Mouse (Mus musculus): ENCODE data around the gene Dennd2a.

Gene Dennd2a

DNA sequence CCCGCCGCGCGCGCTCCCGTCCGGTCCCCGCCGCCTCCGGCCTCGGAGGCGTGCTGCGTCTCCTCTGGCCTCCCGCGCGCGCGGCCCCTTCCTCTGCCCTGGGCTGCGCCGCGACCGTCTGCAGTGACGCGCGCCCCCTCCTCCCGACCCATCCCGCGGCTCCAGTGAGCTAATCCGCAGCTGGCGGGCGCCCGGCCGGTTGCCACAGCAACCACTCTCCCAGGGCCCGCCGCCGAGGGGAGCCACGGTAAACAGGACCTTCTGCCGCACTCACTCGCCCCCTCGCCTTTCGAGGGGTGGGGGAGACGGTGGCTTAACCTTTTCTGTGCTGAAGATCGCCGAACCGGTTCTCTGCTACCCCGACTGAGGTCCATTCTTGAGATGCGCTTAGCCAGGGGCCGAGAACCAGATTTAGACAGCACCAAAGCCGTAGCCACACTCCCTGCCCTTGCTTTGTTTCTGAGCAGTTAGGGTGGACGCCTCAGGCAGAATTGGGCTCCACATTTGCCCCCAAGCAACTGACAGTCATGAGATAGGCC lies at the start of gene Dennd2a:
Dennd2a (minus strand) TSS at position 145 of the 539 bp plus-strand sequence.
- DNase-seq (ENCODE audit: low spot score in 2 of 2): peak in 1 of 2 experiments; percentile 38

DNA sequence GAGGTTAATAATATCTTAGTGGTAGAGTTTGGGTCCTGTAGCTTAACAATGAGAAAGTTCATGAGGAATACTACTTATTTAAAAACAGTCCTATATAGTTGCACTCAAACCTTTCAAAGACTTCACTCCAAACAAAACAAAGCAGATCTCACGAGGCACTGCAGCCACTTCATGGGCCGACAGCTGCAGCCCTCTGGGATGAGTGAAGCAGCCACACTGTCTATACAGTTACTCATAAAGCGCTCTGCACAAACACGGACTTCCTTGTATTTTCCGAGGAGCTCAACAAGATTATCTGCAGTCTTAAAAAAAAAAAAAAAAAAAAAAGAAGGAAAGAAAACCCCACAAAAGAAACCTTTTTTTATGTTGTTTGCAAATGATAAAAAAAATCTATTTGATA lies 49.7 kb upstream of the Dennd2a start:
- DNase-seq (ENCODE audit: low spot score in 2 of 2): no peak

DNA sequence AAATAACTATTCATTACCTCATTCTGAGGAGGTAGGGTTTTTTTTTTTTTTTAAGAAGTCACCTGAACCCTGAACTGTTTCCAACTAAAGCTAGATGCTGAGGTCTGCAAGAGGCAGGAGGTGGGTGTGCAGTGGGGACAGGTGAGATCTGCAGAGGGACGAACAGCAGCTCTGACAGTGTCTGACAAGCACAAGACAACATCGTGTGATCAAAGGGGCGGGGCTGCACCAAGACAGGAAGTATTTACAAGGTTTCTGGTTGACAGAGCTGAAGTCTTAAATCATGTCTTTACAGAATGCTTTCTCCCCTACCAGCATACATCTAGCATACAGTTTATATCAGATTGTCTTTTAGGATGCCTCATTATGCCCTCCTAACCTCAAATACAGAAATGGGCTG lies 49.2 kb upstream of the Dennd2a start:
- DNase-seq (ENCODE audit: low spot score in 2 of 2): peak in 1 of 2 experiments; percentile 56

DNA sequence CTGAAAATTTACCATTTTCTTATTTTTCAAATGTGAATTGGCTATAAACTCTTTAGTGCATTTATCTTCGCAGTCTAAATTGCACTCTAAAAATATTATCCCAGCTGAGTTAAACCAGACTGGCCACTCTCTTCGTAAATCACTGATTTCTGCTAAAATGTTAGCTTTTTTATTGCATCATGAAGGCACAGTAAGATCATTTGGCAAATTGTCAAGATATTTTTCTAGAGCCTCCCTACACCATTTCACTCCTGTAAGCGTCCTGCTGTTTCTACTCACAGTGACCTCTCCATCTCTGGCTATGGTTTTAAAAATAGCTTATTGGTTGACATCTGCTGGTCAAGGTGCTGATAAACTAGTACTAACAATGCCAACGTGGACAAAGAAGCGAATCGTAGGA lies 48.4 kb upstream of the Dennd2a start:
- DNase-seq (ENCODE audit: low spot score in 2 of 2): no peak

DNA sequence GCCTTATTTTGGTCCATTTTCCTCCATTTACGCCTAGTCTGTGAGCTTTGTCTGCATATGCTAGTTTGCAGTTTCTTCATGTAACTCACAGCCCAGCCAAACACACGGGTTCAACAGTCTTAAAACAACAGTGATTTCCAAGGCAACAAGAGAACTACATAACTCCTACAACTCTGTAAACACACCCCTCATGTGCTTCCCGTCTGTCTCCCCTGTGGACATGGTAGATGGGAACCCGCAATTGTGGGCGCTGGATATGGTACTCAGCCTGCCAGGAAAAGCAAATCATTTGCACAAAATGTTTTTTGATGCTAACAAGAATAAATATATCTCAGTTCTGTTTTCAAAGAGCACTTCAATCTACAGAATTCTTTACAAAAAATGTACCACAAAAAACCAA lies 46.9 kb upstream of the Dennd2a start:
- DNase-seq (ENCODE audit: low spot score in 2 of 2): no peak

DNA sequence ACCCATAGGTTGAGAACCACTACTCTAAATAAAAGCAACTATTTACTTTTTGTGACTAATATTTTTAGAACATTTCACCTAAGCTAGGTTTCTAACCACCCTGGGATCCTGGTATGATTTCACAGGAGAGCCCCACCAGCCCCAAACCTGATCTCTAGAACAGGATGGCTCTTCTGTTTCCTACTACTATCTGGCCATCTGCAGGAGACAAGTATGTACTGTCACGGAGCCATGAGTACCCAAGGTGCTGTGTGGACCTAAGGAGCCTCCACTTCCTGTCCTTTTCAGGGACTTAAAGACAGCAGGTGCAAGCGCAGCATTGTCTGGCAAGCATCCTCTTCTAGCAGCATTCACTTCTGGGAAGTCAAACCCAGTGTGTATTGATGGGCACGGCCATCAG lies 44.2 kb upstream of the Dennd2a start:
- DNase-seq (ENCODE audit: low spot score in 2 of 2): no peak

DNA sequence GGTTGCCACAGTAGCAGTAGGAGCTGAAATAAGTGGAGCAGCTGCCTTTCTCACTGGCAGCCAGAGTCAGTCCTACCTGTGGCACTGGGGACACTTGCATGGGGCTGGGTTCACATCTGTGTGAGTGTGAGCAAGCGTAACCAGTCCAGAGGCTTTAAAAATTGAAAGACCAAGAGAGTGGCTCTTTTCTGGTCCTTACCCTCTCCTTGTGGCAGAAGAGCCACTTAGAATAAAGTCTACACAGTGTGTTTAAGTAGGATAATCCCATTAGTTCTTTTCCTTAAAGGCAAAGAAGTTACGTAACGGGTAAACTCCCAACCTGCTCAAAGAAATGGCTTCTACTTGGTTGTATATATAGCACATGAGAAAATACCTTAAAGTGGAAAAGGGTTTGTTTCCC lies 43.2 kb upstream of the Dennd2a start:
- no peak for DNase-seq (ENCODE audit: low spot score in 2 of 2)

DNA sequence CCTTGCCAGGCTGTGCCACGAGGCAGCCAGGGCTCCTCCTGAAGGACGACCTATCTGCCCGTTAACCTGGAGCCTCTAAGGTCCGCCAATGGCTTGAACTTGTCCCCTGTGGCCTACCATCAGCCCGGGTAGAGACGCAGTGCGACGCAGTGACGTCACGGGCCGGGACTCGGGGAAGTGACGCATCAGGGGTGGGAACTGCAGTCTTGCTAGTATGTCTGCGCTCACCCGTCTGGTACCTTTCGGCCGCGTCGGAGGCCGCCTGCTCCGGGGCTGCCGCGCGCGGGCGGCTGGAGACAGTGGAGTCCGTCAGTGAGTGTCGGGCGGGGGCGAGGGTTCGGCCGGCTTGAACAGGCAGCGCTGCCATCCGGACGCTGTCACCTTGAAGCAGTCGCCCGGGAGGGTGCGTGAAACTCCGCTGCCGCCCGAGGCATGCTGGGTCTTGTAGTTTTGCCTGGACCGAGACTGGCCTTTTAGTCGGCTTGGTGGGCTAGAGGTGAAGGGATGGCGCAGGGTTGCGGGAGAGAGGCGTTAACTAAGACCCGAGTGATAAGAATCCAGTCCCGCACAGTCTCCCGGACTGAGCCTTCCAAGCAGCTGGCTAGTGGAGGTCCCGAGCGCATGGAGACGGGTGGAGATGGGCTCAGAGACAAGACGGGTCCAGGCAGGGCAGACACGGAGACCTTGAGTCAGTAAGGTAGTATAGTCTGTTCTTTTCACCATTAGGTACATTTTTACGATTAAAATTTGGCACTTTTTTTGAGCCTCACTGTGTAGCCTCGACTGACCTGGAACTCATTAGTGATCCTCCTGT lies 34.9 kb upstream of the Dennd2a start, which contains the start of gene Ndufb2:
Ndufb2 (plus strand) TSS at position 174 of the 814 bp plus-strand sequence.
- peak; percentile 90 to 95 for DNase-seq (ENCODE audit: low spot score in 2 of 2)

DNA sequence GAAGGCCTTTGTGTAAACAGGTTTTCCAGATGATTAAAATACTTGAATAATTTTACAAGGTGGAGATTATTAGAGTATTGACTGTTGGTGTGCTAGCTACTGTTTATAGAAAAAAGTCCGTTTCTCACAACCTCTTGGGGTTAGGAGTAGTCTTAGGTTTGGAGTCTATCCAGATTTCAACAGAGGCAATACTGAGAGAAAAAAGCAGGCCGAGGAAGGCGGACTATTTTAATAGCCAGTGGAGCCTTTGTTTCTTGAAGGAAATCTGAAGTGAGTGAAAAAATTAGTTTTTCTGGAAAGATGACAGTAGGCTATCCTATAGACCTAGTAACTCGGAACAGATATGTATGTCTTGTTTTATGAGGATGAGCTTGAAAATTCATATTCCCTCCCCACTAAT lies 33.8 kb upstream of the Dennd2a start:
- no peak for DNase-seq (ENCODE audit: low spot score in 2 of 2)

DNA sequence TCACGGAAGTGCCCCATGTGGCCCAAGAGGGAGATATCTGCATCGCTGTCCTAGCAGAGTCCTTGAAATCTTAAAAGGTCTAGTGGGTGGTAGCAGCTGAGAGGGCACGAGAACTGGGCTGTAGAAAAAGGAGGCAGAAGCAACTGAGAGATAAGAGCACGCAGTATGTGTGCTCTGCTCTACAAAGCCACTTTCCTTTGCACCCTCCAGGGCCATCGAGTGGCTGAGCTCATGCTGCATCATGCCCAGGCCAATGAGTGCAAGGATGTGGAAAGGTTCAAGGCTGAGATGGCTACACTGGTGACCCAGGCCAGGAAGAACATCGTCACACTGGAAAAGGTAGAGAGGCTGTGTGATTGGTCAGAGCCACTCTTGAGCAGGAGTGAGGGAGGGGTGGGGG lies 27.9 kb upstream of the Dennd2a start, which contains the start of gene Gm42420:
Gm42420 (plus strand) TSS at position 237 of the 400 bp plus-strand sequence.
- no peak for DNase-seq (ENCODE audit: low spot score in 2 of 2)

DNA sequence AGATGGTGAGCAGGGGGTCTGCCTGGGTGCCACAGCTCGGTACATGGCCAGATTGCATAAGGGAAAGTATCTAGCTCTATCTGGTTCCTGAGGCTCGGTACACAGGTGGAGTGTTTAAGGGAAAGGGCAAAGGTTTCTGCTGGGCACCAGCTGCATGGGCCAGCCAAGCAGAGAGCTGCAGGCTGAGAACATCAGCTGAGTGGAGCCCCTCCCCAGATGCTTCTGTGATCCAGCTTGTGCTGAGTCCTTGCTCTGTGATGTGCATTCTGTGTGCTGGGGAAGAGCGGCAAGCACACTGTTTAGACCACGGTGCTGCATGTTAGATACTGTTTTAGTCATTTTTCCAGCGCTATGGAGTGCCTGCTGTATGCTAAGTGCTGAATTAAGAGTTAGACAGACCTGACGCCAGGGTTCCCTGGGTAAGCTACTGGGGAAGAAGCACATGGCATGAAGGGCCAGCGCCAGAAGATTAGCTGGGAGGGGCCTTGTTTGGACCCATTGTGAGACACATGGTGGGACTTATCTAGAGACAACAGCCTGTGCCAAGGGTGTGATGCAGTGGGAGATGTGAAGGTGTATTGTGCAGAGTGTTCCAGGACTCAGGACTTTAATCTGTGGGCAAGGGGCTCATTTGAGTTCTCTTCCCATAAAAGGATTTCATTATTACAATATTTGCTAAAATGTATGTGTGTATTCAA lies 23.6 kb upstream of the Dennd2a start:
- peak in 1 of 2 experiments; percentile 25 for DNase-seq (ENCODE audit: low spot score in 2 of 2)

DNA sequence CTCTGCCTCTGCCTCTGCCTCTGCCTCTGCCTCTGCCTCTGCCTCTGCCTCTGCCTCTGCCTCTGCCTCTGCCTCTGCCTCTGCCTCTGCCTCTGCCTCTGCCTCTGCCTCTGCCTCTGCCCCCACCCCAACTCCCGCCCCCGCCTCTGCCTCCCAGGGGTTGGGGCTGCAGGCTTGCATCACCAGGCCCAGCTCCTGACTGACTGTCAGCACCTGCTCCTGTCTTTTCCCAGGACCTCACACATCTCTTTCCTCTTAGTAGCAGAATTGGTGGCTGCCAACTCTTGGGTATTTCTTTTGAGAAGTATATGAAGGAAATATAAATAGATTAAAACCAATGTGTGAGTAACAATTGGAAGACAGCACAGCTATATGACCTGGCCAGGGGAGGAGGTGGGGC lies 22.9 kb upstream of the Dennd2a start:
- no peak for DNase-seq (ENCODE audit: low spot score in 2 of 2)

DNA sequence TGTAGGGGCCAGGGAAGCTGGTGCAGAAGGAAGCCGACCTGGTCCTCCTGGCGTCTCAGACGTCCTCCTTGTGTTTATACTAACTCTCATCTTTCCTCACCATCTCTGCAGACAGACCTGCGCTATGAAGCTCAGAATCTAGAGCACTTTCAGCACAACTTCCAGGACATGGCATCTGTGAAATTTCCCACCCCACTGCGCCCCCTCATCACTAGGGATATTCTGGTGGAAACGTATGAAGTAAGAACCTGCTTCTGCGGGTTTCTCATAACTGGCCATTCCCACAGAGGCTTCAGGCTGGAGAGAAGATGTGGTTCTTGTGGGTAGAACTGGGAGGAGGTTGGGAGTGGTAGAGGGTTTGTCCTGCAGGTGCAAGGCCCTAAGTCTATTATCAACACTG lies 21.9 kb upstream of the Dennd2a start:
- DNase-seq (ENCODE audit: low spot score in 2 of 2): no peak

DNA sequence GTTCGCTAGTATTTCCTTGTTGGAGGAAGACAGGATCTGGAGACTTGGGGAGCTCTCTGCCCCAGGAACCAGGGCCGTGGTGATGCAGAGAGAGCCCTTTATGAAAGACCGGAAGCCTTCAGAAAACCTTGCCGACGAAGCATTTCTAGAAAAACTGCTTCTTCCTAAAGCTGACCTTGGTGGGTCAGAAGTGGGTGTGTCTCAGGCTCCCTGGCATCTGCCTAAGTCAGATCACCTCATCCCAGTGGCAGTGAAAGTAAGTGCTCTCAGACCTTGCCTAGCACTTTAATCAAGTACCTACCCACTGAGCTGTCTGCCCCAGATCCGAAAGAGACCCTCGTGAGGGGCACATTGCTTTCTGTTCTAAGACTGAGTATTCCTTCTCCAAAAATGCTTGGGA lies 17.3 kb upstream of the Dennd2a start:
- no peak for DNase-seq (ENCODE audit: low spot score in 2 of 2)

DNA sequence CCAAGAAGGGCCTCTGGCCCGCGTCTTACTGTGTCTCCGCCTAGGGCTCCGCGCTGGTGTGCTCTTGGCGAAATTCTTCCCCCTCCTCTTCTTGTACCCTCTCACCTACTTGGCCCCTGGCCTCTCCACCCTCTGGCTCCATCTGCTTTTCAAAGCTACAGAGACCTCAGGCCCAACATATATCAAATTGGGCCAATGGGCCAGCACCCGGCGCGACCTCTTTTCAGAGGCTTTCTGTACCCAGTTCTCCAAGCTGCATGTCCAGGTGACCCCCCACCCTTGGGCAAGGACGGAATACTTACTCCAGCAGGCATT lies 16.8 kb upstream of the Dennd2a start:
- DNase-seq (ENCODE audit: low spot score in 2 of 2): no peak

DNA sequence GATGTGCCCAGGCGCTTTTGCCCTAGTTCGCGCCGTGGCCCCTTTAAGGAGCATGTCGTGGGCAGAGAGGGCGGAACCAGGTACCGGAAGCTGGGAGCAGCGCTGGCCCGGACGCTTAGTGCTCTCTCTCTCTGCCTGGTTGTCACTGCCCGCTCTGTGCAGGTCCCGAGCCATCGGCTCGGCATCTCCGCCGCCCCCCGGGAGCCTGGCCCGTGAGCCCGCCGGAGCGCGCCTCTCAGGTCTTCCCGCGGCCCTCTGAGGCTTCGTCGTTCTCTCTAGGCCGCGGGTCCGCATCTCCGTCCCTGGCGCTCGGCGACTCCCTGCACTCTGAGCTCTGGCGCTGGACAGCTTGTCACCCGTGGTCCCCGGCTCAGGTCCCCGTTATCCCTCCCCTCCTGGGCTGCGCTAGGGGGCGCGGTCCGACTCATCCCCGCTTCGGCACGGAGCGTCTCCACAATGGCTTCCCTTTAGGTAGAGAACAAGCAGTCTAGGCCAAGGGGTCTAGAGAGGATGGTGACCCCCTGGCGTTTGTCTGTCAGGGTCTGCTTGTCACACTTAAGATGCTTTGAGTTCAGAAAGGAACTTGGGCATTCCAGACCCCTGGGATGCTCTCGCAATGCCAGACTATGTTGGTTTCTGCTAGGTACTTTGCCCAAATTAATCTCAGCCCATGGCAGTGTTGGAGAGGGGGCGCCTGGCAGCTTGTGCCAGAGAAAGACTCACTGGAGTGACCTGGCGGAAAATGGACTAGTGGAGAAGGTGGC lies 16.3 kb upstream of the Dennd2a start, which contains the start of gene Adck2:
Adck2 (plus strand) TSS at position 83 of the 764 bp plus-strand sequence.
- DNase-seq (ENCODE audit: low spot score in 2 of 2): peak; percentile 61 to 82

DNA sequence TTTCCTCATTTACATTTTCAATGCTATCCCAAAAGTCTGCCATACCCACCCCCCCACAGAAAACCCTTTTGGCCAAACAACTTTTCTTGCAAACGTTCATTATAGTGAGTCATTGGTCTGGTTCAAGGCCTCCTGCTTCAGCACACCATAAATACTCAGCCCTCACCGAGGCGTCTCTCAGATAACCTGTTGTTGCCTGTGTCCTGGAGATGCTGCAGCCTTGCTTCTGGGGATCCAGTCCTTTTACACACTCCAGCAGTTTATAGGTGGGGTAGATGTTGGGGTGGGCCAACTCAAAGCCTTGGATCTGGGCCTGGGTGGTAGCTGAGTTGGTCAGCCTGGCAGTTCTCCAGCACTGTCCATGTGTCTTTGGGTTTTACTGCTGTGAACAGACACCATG lies 12.8 kb upstream of the Dennd2a start:
- no peak for DNase-seq (ENCODE audit: low spot score in 2 of 2)

DNA sequence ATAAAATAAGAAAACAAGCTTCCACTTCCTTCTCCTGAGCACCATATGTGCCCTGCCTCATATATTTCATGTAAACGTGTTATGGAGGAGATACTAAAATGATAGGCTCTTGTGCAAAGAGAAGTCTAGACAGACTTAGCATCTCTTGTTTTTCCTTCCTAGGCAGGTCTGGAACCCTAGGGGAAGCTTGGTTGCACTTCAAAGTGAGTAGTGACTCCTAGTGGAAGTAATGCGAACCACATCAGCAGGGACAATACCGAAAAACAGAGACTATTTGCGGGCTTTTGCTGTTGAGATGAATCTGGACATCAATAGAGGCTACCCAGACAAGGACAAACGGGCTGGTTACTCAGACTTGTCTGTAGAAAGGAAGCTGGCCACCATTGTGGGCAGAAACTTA lies 9.9 kb upstream of the Dennd2a start:
- DNase-seq (ENCODE audit: low spot score in 2 of 2): no peak

DNA sequence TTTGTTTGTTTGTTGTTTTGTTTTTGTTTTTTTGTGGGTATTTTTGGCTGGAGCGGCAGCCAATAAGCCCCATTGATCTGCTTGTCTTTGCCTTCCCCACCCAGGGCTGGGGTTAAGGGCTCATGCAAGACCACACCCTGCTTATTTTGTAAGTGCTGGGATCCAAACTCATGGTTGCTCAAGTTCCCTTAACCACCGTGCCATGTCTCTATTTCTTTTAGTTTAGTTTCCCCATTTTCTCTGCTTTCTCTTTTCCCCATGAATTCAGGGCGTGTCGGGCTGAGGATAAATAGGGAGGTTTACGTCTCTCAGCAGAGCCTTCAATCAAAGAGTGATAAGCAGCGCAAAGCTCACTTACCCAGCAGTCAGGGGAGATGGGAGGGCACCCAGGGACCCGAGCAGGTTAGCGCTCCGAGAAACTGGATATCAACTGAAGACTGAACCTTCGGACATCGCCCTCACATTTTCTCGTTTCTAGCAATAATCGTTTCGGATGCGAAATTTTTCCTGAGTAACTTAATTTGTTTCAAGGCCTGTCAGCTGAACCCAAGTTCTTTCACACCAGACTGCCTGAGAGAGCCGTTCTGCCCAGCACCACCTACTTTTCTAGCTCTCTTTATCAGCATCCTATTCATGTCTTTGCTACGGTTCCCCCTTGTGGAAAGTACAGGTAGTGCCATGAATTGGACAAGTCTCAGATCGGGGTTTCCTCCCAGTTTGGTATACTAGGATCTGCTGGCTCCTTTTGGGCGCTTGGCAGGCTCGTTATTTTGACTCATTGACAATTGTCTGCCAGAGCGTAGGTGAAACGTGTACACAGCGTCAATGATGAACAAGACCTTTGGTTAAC lies 4.7 kb upstream of the Dennd2a start:
- DNase-seq (ENCODE audit: low spot score in 2 of 2): peak; percentile 52 to 75

DNA sequence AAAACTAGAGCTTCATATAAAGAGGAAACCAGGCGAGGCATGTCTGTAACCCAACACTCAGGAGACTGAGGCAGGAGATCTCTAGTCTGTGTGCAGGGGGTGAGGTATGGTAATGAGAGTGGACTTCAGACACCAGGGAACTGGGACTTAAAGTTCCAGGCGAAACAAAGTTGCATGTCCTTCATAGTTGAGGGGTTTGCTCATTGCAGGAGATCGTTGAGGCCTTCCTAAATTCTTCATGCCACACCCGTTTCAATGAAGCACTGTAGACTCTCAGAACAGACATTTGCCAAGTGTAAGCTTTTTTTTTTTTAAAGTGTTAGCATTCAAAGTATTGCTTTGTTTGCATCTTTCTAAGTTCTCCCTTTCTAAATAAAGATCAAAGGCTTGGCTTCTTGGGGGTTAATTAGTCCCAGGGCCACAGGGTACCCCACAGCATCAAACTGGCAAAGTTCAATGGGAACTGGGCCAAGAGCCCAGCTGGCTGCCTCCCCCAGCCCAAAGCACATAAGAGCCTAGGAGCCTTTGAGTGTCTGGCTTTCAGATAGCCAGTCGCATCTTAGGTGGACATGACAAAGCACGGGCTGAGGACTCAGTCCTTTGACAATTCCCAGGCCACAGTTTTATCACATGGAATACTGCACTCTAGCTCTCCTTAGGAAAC lies 1.7 kb upstream of the Dennd2a start:
- DNase-seq (ENCODE audit: low spot score in 2 of 2): no peak

Data from spleen, postnatal 10 days (tissue).